Mouse (Mus musculus) forebrain, embryonic 14.5 days (tissue): ENCODE data around the gene Slc35e2. TPM values are rescaled to one million over a fixed set of nuclear protein-coding genes. Genes with fewer than 3 reads are reported as not detected.
"Not testable (repeated sequence)": the region's sequence is repeated elsewhere in the genome, so short reads cannot be mapped to it uniquely, and the experiment has no call there.

Source experiments
- ATAC-seq: fragments of 200-750 bp; cut with Nextera tagmentation; 2 replicates; pipeline ENCODE4 v1.8.0; 2017; ENCODE audit warnings: mild to moderate bottlenecking, moderate library complexity
- DNase-seq: peaks from one replicate; pipeline ENCODE4 v3.0.0-alpha.2; 2015; ENCODE audit warnings: low spot score
- H3K27ac ChIP-seq: fragments of 300-500 bp; sonication (generic); 2 replicates; pipeline ENCODE4 v1.5.1; 2014; ENCODE audit warnings: low read depth, mild to moderate bottlenecking, control low read depth, low read length, moderate library complexity
- H3K27me3 ChIP-seq: fragments of 300-500 bp; sonication (generic); replicated peaks from 2 replicates; pipeline ENCODE4 v1.6.1; 2014; ENCODE audit warnings: low read length, control low read depth, mixed read lengths; ENCODE audit not compliant: control insufficient read depth, insufficient read depth
- H3K36me3 ChIP-seq: fragments of 300-500 bp; sonication (generic); 2 replicates; pipeline ENCODE4 v1.6.1; 2014; ENCODE audit warnings: low read length, control low read depth; ENCODE audit not compliant: control insufficient read depth, insufficient read depth
- H3K4me1 ChIP-seq: fragments of 300-500 bp; sonication (generic); 2 replicates; pipeline ENCODE4 v1.6.1; 2014; ENCODE audit warnings: antibody characterized with exemption, low read length, control low read depth; ENCODE audit not compliant: control insufficient read depth, insufficient read depth
- H3K4me2 ChIP-seq: fragments of 300-500 bp; sonication (generic); 2 replicates; pipeline ENCODE4 v1.6.1; 2014; ENCODE audit warnings: mild to moderate bottlenecking, control low read depth, low read length
- H3K4me3 ChIP-seq: fragments of 300-500 bp; sonication (generic); 2 replicates; pipeline ENCODE4 v1.5.1; 2014; ENCODE audit warnings: low read depth, low read length, control low read depth
- H3K9ac ChIP-seq: fragments of 300-500 bp; sonication (generic); 2 replicates; pipeline ENCODE4 v1.6.1; 2014; ENCODE audit warnings: mild to moderate bottlenecking, low read length, control low read depth, moderate library complexity
- H3K9me3 ChIP-seq: fragments of 300-500 bp; sonication (generic); replicated peaks from 2 replicates; pipeline ENCODE4 v1.6.1; 2016; ENCODE audit warnings: low read length, control low read depth, mixed read lengths; ENCODE audit not compliant: control insufficient read depth
- WGBS: fragments of 180-500 bp; shearing (Covaris S2); extraction: QIAGEN DNeasy Blood & Tissue Kit; methylation state at CpG from one replicate; pipeline ENCODE4 v1.1.7; 2014; 5-methylcytosine and 5-hydroxymethylcytosine counted together
- polyA plus RNA-seq: library from polyadenylated mRNA; unstranded; fragments of >200 nt; fragmentation: Nextera tagmentation; extraction: Ambion mirVana; gene quantifications from 2 replicates; pipeline ENCODE4 v1.2.1, GENCODE M21; 2014

Slc35e2 gene
- polyA plus RNA-seq, 1 experiment from 2014 or later, result 12.1 TPM

- H3K4me1 ChIP-seq, result no peaks in the 10 kb centered on the region
- no peak for ATAC-seq
- no peak for DNase-seq
- peaks cover 88% of the 10 kb centered on the region for H3K36me3 ChIP-seq
- no peak overlapping the region for H3K9ac ChIP-seq
- H3K4me3 ChIP-seq, result no peak overlapping the region
- no peak overlapping the region for H3K27ac ChIP-seq
- no peaks in the 10 kb centered on the region for H3K27me3 ChIP-seq
- no peak overlapping the region for H3K4me2 ChIP-seq
- no peaks in the 10 kb centered on the region for H3K9me3 ChIP-seq
Measured at GRCm38 (mm10) chr4:155635766-155636499, 34.7 kb downstream of the Slc35e2 start.

- Histone ChIP-seq H3K4me2 (no peak overlapping the region), H3K9ac (no peak overlapping the region), H3K4me1 (no peaks in the 10 kb centered on the region), H3K27ac (no peak overlapping the region), H3K36me3 (peaks cover 86% of the 10 kb centered on the region), H3K27me3 (no peaks in the 10 kb centered on the region), H3K9me3 (no peaks in the 10 kb centered on the region), H3K4me3 (no peak overlapping the region)
- WGBS, result 92% methylated on average over 1 of the region's 1 CpGs
- DNase-seq (no peak), ATAC-seq (no peak)
Measured at GRCm38 (mm10) chr4:155643531-155643930, 42.3 kb downstream of the Slc35e2 start.

GRCm38 (mm10) chr4:155645308-155645707 is 44.1 kb downstream of the Slc35e2 start, which contains the start of gene Gm10563:
TSS of gene Gm10563 (minus strand) at chr4:155645408.
- not testable (repeated sequence) for H3K9ac ChIP-seq, H3K27me3 ChIP-seq, H3K4me3 ChIP-seq, ATAC-seq, H3K4me2 ChIP-seq, DNase-seq, H3K27ac ChIP-seq, H3K4me1 ChIP-seq, H3K9me3 ChIP-seq
- WGBS, result 94% methylated on average over 2 of the region's 2 CpGs
- H3K36me3 ChIP-seq, result peaks cover 90% of the 10 kb centered on the region

DNA sequence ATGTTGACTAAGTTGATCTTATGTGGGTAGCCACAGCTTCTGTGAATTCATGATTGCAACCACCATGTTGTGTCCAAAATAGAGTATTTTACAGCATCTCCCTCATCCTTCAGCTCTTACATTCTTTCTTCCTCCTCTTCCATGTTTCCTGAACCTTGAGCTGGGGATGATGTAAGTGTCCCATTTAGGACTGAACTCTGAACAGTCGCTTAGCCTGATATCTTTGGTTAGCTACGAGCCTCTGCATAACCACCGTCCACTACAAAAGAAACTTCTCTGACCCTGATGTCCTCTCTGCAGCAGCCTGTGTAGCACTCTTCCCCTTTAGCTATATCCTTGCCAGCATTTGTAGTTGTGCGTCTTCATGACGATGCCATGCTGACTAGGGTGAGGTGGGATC is 44.5 kb downstream of the Slc35e2 start:
- no peak overlapping the region for H3K4me3 ChIP-seq
- H3K9me3 ChIP-seq, result no peaks in the 10 kb centered on the region
- 95% methylated on average over 5 of the region's 5 CpGs for WGBS
- no peaks in the 10 kb centered on the region for H3K4me1 ChIP-seq
- no peak overlapping the region for H3K9ac ChIP-seq
- no peak overlapping the region for H3K4me2 ChIP-seq
- DNase-seq (no peak), ATAC-seq (no peak)
- H3K27me3 ChIP-seq, result no peaks in the 10 kb centered on the region
- H3K36me3 ChIP-seq, result peaks cover 90% of the 10 kb centered on the region
- H3K27ac ChIP-seq, result no peak overlapping the region

GRCm38 (mm10) chr4:155649355-155649754 is 48.1 kb downstream of the Slc35e2 start:
- DNase-seq (no peak), ATAC-seq (no peak)
- WGBS, result 92% methylated on average over 11 of the region's 11 CpGs
- no peak overlapping the region for H3K27ac ChIP-seq
- H3K36me3 ChIP-seq, result peaks cover 66% of the 10 kb centered on the region
- no peaks in the 10 kb centered on the region for H3K9me3 ChIP-seq
- no peak overlapping the region for H3K4me2 ChIP-seq
- no peak overlapping the region for H3K9ac ChIP-seq
- H3K4me3 ChIP-seq, result no peak overlapping the region
- peaks cover 32% of the 10 kb centered on the region for H3K27me3 ChIP-seq
- H3K4me1 ChIP-seq, result peaks cover 14% of the 10 kb centered on the region

- ATAC-seq (no peak), DNase-seq (no peak)
- Histone ChIP-seq H3K36me3 (peaks cover 62% of the 10 kb centered on the region), H3K4me2 (no peak overlapping the region), H3K4me1 (peaks cover 18% of the 10 kb centered on the region), H3K9ac (no peak overlapping the region), H3K4me3 (no peak overlapping the region), H3K9me3 (no peaks in the 10 kb centered on the region), H3K27me3 (peaks cover 48% of the 10 kb centered on the region), H3K27ac (no peak overlapping the region)
- 64% methylated on average over 15 of the region's 15 CpGs for WGBS
Measured at GRCm38 (mm10) chr4:155651553-155652269, 50.5 kb downstream of the Slc35e2 start.

DNA sequence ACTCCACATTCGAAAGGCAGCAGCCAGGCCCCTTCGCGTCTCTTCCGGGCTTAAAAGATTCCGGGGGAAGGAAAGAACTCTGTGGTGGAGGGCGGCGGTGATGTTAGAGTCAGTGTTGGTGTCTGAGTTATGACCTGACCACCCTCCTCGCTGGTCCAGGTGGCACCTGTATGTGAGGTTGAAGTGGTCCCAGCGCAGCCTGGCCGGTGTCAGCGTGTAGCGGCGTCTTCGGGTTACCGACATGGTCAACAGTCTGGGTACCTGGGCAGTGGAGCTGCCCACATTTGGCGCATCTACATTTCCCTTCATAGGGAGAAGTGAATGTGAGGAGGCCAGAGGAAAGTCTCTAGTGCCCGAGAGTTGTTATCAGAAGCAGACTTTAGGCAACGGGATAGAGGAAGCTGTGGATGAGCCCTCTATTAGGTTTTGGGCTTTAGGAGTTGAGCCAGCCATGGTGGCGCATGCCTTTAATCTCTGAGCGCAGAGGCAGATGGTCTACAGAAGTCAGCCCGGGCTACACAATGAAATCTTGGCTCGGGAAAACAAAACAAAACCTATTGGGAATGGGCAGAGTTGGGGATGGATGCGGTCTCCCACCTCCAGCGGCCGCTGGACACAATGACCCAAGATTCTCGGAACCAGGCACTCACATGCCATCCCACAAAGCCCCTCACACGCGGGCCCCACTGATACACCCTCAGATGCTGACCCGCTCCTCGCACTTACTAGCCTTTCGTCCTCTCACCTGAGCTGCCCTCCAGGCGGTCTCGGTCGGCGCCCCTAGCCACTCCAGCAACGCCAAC is 51.3 kb downstream of the Slc35e2 start:
- peaks cover 48% of the 10 kb centered on the region for H3K27me3 ChIP-seq
- no peak for DNase-seq
- WGBS, result 21% methylated on average over 36 of the region's 36 CpGs
- H3K4me2 ChIP-seq, result peak overlapping the region; percentile 53
- no peaks in the 10 kb centered on the region for H3K9me3 ChIP-seq
- ATAC-seq, result no peak
- peak overlapping the region; percentile 24 for H3K4me3 ChIP-seq
- H3K4me1 ChIP-seq, result peaks cover 18% of the 10 kb centered on the region
- peak overlapping the region; percentile 56 for H3K9ac ChIP-seq
- no peak overlapping the region for H3K27ac ChIP-seq
- peaks cover 55% of the 10 kb centered on the region for H3K36me3 ChIP-seq

DNA sequence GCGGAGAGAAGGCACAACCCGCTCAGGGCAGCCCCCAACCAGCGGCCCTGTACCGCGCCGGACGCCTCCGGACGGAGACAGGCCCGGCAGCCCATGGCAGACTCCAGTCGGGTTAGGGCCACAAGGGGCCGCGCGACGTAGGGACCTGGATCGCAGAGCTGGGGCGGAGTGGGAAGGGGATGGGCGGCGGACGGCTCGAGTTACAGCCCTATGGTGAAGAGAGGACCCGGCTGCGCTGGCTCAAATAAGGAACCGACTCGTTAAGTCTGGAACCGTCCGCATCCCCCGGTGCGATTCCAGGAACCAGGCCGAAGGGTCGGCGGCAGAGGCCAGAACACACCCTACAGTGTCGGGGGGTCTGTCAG is 51.9 kb downstream of the Slc35e2 start, which contains the start of gene Mmp23:
Mmp23 (minus strand) TSS at position 299 of the 365 bp plus-strand sequence.
- Histone ChIP-seq H3K27me3 (peaks cover 48% of the 10 kb centered on the region), H3K4me3 (peak within 1 kb of the TSS; percentile 24), H3K4me1 (peaks cover 18% of the 10 kb centered on the region), H3K9me3 (no peaks in the 10 kb centered on the region), H3K27ac (no peak within 1 kb of the TSS), H3K36me3 (peaks cover 49% of the 10 kb centered on the region), H3K4me2 (peak within 1 kb of the TSS; percentile 53), H3K9ac (peak within 1 kb of the TSS; percentile 56)
- 1% methylated on average over 33 of the region's 33 CpGs for WGBS
- ATAC-seq (peak; percentile 35), DNase-seq (peak; percentile 30)
